Mouse (Mus musculus): ENCODE results near the gene Plekhg6. TPM values are rescaled to one million over a fixed set of nuclear protein-coding genes. Genes with fewer than 3 reads are reported as not detected.

The Plekhg6 gene
- polyA plus RNA-seq, 1 experiment from 2014 or later, result 0.19 TPM

DNA sequence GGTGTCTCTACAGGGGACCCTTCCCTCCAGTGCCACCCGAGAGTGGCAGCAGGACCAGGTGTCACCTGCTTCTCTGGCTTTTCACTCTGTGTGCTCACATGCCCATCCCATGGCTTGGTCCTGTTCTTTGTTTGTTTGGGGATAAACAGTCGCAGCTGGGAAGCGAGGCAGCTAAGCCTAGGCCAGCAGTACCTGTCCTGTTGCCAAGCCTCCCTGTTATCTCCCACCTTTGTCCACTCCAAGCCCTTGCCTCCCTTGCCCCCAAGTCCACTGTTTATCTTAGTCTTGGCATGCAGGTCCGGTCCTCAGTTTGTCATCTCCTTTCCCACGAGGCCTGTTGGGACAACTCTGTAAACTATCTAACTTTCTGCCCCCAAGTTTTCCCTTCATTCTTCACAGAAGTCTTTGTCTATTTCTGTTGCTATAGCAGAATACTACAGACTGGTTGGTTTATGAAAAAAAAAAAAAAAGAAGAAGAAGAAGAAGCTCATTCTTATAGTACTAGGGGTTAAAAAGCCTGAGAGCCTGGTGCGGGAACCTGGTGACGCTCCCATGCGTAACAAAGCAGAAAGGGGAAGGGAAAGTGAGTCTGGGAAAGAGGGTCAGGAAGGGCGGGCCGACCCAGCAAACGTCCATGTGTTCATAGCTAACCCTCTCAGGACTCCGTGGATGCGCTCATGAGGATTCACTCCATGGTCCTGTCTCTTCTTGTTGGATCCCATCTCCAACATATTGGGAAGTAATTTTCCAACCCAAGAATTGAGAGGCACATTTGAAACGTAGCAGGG, 47.3 kb downstream of the Plekhg6 start:
- H3K36me3 ChIP-seq (ENCODE audit: control insufficient read depth, insufficient read depth, low read length), result no peaks in the 10 kb centered on the region
- no peak overlapping the region for H3K4me2 ChIP-seq (replicated peaks; ENCODE audit: low read depth, low read length)
- 74% methylated on average over 14 of the region's 14 CpGs for WGBS
- DNase-seq (ENCODE audit: low spot score) (no peak), ATAC-seq (ENCODE audit: low FRiP score) (no peak)
- H3K9ac ChIP-seq (ENCODE audit: low read depth, low read length), result no peak overlapping the region
- H3K4me1 ChIP-seq (replicated peaks; ENCODE audit: control insufficient read depth, insufficient read depth, low read length), result no peaks in the 10 kb centered on the region
- no peaks in the 10 kb centered on the region for H3K9me3 ChIP-seq (ENCODE audit: control insufficient read depth, low read length)
- H3K4me3 ChIP-seq (ENCODE audit: low read depth, low read length), result no peak overlapping the region
- H3K27me3 ChIP-seq (ENCODE audit: control insufficient read depth, insufficient read depth, low read length), result no peaks in the 10 kb centered on the region; the same call in 1 of the 2 replicates
- no peak overlapping the region for H3K27ac ChIP-seq (ENCODE audit: low read depth, low read length)

DNA sequence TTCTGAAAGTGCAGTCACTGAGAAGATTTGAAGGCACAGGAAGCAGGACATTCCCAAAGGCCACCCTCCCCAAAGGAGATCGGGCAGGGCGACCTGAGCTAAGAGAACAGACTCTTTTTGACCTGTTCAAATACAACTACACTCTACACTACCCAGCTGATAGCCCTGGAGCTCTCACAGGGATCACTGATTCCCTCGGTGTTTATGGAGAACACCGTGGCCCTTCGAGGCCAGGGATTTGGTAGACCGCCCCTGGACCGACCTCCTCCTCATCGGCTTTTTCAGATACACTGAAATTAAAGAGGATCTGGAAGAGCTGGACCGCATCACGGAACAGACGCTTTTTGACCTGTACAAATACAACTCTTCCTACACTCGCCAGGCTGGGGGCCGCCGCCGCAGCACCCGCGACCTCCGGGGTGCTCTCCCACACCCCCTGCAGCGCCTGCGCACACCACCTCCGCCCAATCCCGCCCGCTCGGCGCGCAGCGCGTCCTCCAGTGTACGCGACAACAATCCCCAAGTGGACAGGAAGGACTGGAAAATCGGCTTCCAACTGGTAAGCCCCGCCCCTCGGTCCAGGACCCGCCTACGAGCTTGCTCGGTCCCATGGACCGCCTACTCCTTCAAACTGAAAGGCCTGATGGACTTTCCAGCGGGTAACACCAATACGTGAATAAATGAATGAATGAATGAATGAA, 49.8 kb downstream of the Plekhg6 start:
- ATAC-seq (ENCODE audit: low FRiP score), result peak; percentile 92
- Histone ChIP-seq H3K27me3 (ENCODE audit: control insufficient read depth, insufficient read depth, low read length) (no peaks in the 10 kb centered on the region; the same call in 1 of the 2 replicates), H3K9me3 (ENCODE audit: control insufficient read depth, low read length) (no peaks in the 10 kb centered on the region), H3K4me1 (replicated peaks; ENCODE audit: control insufficient read depth, insufficient read depth, low read length) (no peaks in the 10 kb centered on the region), H3K4me2 (replicated peaks; ENCODE audit: low read depth, low read length) (peak overlapping the region; percentile 83), H3K9ac (ENCODE audit: low read depth, low read length) (peak overlapping the region; percentile 51), H3K4me3 (ENCODE audit: low read depth, low read length) (peak overlapping the region; percentile 47), H3K36me3 (ENCODE audit: control insufficient read depth, insufficient read depth, low read length) (no peaks in the 10 kb centered on the region), H3K27ac (ENCODE audit: low read depth, low read length) (no peak overlapping the region)
- peak; percentile 87 for DNase-seq (ENCODE audit: low spot score)
- under 1% methylated on average over 39 of the region's 39 CpGs for WGBS

DNA sequence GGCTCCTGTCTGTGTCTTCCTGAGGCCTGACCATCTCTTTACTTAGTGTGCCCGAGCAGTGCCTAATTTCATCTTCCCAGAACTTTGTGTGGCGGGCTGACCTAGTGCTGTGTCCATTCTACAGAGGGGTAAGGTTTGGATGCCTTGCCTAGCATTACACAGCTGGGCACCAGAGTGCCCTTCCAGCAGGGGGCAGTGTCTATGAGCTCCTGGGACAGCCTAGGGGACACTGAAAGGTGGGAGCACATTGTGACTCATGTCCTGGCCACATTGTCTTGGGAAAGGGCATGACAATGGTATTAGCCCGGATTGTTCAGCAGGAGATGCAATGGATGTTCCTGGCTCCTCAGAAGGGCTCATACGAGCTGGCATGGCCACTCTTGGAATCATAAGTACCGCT, 52.4 kb downstream of the Plekhg6 start:
- no peak overlapping the region for H3K4me3 ChIP-seq (ENCODE audit: low read depth, low read length)
- H3K4me2 ChIP-seq (replicated peaks; ENCODE audit: low read depth, low read length), result no peak overlapping the region
- H3K4me1 ChIP-seq (replicated peaks; ENCODE audit: control insufficient read depth, insufficient read depth, low read length), result no peaks in the 10 kb centered on the region
- 86% methylated on average over 5 of the region's 5 CpGs for WGBS
- H3K27ac ChIP-seq (ENCODE audit: low read depth, low read length), result no peak overlapping the region
- no peaks in the 10 kb centered on the region for H3K9me3 ChIP-seq (ENCODE audit: control insufficient read depth, low read length)
- peaks cover 2% of the 10 kb centered on the region; the same call in 1 of the 2 replicates for H3K27me3 ChIP-seq (ENCODE audit: control insufficient read depth, insufficient read depth, low read length)
- H3K9ac ChIP-seq (ENCODE audit: low read depth, low read length), result no peak overlapping the region
- DNase-seq (ENCODE audit: low spot score) (no peak), ATAC-seq (ENCODE audit: low FRiP score) (no peak)
- no peaks in the 10 kb centered on the region for H3K36me3 ChIP-seq (ENCODE audit: control insufficient read depth, insufficient read depth, low read length)

- ATAC-seq (ENCODE audit: low FRiP score) (no peak), DNase-seq (ENCODE audit: low spot score) (no peak)
- Histone ChIP-seq H3K27ac (ENCODE audit: low read depth, low read length) (no peak overlapping the region), H3K4me2 (replicated peaks; ENCODE audit: low read depth, low read length) (no peak overlapping the region), H3K4me3 (ENCODE audit: low read depth, low read length) (no peak overlapping the region), H3K36me3 (ENCODE audit: control insufficient read depth, insufficient read depth, low read length) (no peaks in the 10 kb centered on the region), H3K4me1 (replicated peaks; ENCODE audit: control insufficient read depth, insufficient read depth, low read length) (no peaks in the 10 kb centered on the region; the same call in 1 of the 2 replicates), H3K9ac (ENCODE audit: low read depth, low read length) (no peak overlapping the region), H3K9me3 (ENCODE audit: control insufficient read depth, low read length) (no peaks in the 10 kb centered on the region), H3K27me3 (ENCODE audit: control insufficient read depth, insufficient read depth, low read length) (peaks cover 28% of the 10 kb centered on the region)
- WGBS, result 64% methylated on average over 6 of the region's 6 CpGs
These were observed 55.3 kb downstream of the Plekhg6 start for GRCm38 (mm10) chr6:125325337-125325736.

DNA sequence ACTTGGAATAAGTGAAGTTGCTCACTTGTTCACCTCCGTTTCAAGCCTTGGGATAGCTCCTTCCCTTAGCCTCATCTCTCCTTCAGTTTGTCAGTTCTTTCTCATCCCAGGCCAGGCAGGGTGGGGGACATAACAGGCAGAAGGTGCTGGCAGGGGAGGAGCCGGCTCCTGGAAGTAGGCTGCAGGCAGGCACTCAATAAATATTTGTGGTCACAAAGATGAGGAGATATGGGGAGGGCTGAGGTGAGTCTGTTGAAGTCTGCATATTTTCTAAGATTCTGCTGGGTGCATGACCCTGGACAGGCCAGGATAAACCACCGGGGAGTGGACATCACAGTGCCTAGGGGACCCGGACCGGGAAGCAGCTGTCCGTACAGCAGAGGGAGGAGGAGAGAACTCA, 57.0 kb downstream of the Plekhg6 start:
- no peak for DNase-seq (ENCODE audit: low spot score)
- no peak overlapping the region for H3K9ac ChIP-seq (ENCODE audit: low read depth, low read length)
- no peak overlapping the region for H3K4me2 ChIP-seq (replicated peaks; ENCODE audit: low read depth, low read length)
- H3K27ac ChIP-seq (ENCODE audit: low read depth, low read length), result no peak overlapping the region
- no peaks in the 10 kb centered on the region for H3K36me3 ChIP-seq (ENCODE audit: control insufficient read depth, insufficient read depth, low read length)
- H3K4me3 ChIP-seq (ENCODE audit: low read depth, low read length), result no peak overlapping the region
- 70% methylated on average over 6 of the region's 6 CpGs for WGBS
- H3K9me3 ChIP-seq (ENCODE audit: control insufficient read depth, low read length), result no peaks in the 10 kb centered on the region
- H3K4me1 ChIP-seq (replicated peaks; ENCODE audit: control insufficient read depth, insufficient read depth, low read length), result no peaks in the 10 kb centered on the region; the same call in 1 of the 2 replicates
- peaks cover 34% of the 10 kb centered on the region for H3K27me3 ChIP-seq (ENCODE audit: control insufficient read depth, insufficient read depth, low read length)
- no peak for ATAC-seq (ENCODE audit: low FRiP score)

DNA sequence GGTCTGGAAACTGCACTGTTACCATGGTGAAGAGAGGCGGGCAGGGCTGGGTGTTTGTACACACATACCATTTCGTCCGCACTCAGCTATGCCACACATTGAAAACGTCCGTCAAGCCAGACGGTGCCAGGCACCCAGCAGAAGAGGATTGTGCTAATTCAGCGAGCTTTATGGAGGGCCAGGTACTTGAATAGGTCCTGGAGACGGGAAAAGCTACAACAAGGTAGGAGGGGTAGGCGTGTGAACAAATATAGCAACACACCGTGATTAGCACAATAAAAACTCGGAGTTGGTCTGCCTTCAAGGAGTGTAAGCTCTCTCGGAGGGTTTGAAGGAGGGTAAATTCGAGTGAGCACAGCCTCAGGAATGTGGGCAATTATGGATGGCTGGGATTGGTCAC, 57.8 kb downstream of the Plekhg6 start:
- Histone ChIP-seq H3K9ac (ENCODE audit: low read depth, low read length) (no peak overlapping the region), H3K27me3 (ENCODE audit: control insufficient read depth, insufficient read depth, low read length) (peaks cover 34% of the 10 kb centered on the region), H3K4me1 (replicated peaks; ENCODE audit: control insufficient read depth, insufficient read depth, low read length) (no peaks in the 10 kb centered on the region; the same call in 1 of the 2 replicates), H3K4me2 (replicated peaks; ENCODE audit: low read depth, low read length) (no peak overlapping the region), H3K36me3 (ENCODE audit: control insufficient read depth, insufficient read depth, low read length) (no peaks in the 10 kb centered on the region), H3K9me3 (ENCODE audit: control insufficient read depth, low read length) (no peaks in the 10 kb centered on the region), H3K4me3 (ENCODE audit: low read depth, low read length) (no peak overlapping the region), H3K27ac (ENCODE audit: low read depth, low read length) (no peak overlapping the region)
- ATAC-seq (ENCODE audit: low FRiP score) (no peak), DNase-seq (ENCODE audit: low spot score) (no peak)
- 60% methylated on average over 13 of the region's 13 CpGs for WGBS

DNA sequence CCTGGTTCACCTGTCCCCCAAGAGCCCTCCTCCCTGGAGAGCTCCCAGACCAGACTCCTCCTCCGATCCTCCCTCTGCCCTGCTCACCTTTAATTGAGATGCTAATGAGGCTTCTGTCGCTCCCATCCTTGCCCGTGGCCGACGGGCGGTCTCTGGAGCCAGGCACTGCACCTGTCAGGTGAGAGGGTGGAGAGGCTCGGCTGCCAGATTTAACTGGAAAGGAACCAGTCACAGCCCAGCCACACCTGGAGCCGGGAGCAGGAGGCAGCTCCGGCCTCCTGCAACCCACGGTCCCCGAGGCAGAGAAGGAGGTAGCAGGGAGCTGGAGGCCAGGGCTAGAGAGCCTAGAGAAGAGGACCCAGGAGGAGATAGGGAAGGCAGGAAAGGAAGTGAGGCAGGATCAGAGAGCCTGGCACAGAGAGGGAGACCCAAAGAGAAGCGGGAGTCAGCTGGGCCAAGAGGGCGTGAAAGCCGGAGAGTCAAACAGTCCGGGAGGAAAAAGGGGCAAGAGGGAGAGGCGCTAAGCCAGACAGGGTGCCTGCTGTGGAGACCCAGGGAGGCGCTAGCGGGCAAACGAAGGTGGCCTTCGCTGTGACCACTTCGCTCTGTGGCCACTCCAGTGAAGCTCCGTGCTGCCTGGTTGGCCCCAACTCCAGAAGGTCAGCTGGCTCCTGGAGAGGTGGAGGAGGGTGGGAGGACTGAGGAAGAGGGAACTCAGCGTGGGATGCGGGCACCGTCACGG, 59.3 kb downstream of the Plekhg6 start:
- H3K27me3 ChIP-seq (ENCODE audit: control insufficient read depth, insufficient read depth, low read length), result peaks cover 34% of the 10 kb centered on the region
- H3K36me3 ChIP-seq (ENCODE audit: control insufficient read depth, insufficient read depth, low read length), result no peaks in the 10 kb centered on the region
- ATAC-seq (ENCODE audit: low FRiP score) (no peak), DNase-seq (ENCODE audit: low spot score) (no peak)
- no peaks in the 10 kb centered on the region; the same call in 1 of the 2 replicates for H3K4me1 ChIP-seq (replicated peaks; ENCODE audit: control insufficient read depth, insufficient read depth, low read length)
- H3K9me3 ChIP-seq (ENCODE audit: control insufficient read depth, low read length), result no peaks in the 10 kb centered on the region
- H3K9ac ChIP-seq (ENCODE audit: low read depth, low read length), result no peak overlapping the region
- no peak overlapping the region for H3K27ac ChIP-seq (ENCODE audit: low read depth, low read length)
- 6% methylated on average over 26 of the region's 26 CpGs for WGBS
- H3K4me3 ChIP-seq (ENCODE audit: low read depth, low read length), result no peak overlapping the region
- H3K4me2 ChIP-seq (replicated peaks; ENCODE audit: low read depth, low read length), result no peak overlapping the region

DNA sequence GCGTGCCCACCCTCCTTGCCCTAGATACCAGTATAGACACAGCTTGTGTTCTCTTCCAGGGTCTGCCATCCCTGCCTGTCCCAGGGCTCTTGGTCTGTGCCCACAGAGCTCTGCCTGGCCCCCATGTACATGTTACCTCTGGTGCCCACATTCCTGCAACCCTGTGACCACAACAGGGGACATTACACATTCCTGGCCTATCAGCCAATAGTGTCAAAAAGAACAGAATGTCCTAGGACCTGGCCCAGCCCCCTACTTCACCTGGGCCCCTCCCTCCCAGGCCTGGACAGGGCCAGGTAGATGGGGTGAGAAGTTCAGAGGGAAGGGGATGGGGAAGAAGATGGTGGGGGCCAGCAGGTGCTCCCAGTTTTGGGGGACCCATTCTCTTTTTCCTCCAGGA, 60.3 kb downstream of the Plekhg6 start, which contains the start of gene Scnn1a:
Gene Scnn1a, plus strand, starts transcription at position 337 of the 400 bp plus-strand sequence.
- Histone ChIP-seq H3K4me2 (replicated peaks; ENCODE audit: low read depth, low read length) (no peak within 1 kb of the TSS), H3K4me3 (ENCODE audit: low read depth, low read length) (no peak within 1 kb of the TSS), H3K4me1 (replicated peaks; ENCODE audit: control insufficient read depth, insufficient read depth, low read length) (no peaks in the 10 kb centered on the region; the same call in 1 of the 2 replicates), H3K9me3 (ENCODE audit: control insufficient read depth, low read length) (no peaks in the 10 kb centered on the region), H3K36me3 (ENCODE audit: control insufficient read depth, insufficient read depth, low read length) (no peaks in the 10 kb centered on the region), H3K27me3 (ENCODE audit: control insufficient read depth, insufficient read depth, low read length) (peaks cover 34% of the 10 kb centered on the region), H3K9ac (ENCODE audit: low read depth, low read length) (no peak within 1 kb of the TSS), H3K27ac (ENCODE audit: low read depth, low read length) (no peak within 1 kb of the TSS)
- whole genome bisulfite sequencing, result 83% methylated on average over 1 of the region's 1 CpGs
- ATAC-seq (ENCODE audit: low FRiP score) (no peak), DNase-seq (ENCODE audit: low spot score) (no peak)
